In the genomic region with DNA sequence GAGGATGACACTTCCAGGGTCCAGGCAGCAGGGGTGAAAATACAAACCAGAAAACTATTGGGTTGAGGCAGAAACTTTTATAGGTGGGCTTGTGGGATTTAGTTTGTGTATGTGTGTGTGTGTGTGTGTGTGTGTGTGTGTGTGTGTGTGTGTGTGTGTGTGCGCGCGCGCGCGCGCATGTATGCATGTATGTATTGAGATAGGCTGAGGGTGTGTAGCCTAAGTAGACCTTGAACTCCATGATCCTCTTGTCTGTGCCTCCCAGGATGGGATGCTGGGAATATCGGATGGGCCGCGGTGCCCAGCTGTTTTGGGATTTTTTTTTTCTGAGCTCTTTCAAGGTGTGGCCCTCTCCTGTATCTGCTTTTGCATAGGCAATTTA, we compare ENCODE assay signal across 8 mouse cellular contexts. TPM values are rescaled to one million over a fixed set of nuclear protein-coding genes. Genes with fewer than 3 reads are reported as not detected.
DNase-seq lines count a peak whose midpoint lies in the region; ATAC-seq and TF ChIP-seq lines count a peak whose summit lies in the region.

No protein-coding gene starts in this region.

- H3K4me1 ChIP-seq in liver, embryonic 11.5 days (replicated peaks; ENCODE audit: control insufficient read depth, insufficient read depth, low read length), result peaks cover 14% of the 10 kb centered on the region; the same call in 1 of the 2 replicates
- H3K4me1 ChIP-seq in embryonic facial prominence, embryonic 10.5 days, result peaks cover 12% of the 10 kb centered on the region
- peaks cover 9% of the 10 kb centered on the region for H3K4me1 ChIP-seq in hindbrain, postnatal 0 days (ENCODE audit: insufficient read depth, low read length)

- ATAC-seq in liver, embryonic 11.5 days (replicated peaks; ENCODE audit: low FRiP score), result peak; percentile 8; the same call in 1 of the 2 replicates
- ATAC-seq in hindbrain, postnatal 0 days, result no peak

- H3K27ac ChIP-seq in liver, embryonic 11.5 days (ENCODE audit: low read depth, low read length), result no peak overlapping the region
- H3K27ac ChIP-seq in embryonic facial prominence, embryonic 10.5 days (replicated peaks), result peak overlapping the region; percentile 86
- H3K27ac ChIP-seq in hindbrain, postnatal 0 days, result no peak overlapping the region

- no peak for DNase-seq in liver, embryonic 11.5 days (ENCODE audit: low spot score)
- DNase-seq in liver, result no peak
- DNase-seq in embryonic facial prominence, embryonic 10.5 days (ENCODE audit: low spot score), result no peak
- DNase-seq in hindbrain, postnatal 0 days (ENCODE audit: low spot score), result no peak
- DNase-seq in cerebellum, adult 9-11 months, result no peak
- no peak for DNase-seq in right cerebral cortex, postnatal 4 days
- DNase-seq in B cell, adult 2 months, result no peak

- H3K9me3 ChIP-seq in liver, embryonic 11.5 days (ENCODE audit: control insufficient read depth, low read length), result no peaks in the 10 kb centered on the region
- no peaks in the 10 kb centered on the region for H3K9me3 ChIP-seq in embryonic facial prominence, embryonic 10.5 days
- no peaks in the 10 kb centered on the region for H3K9me3 ChIP-seq in hindbrain, postnatal 0 days (ENCODE audit: low read length)

- peak overlapping the region; percentile 78 for H3K9ac ChIP-seq in liver, embryonic 11.5 days (ENCODE audit: low read depth, low read length)
- no peak overlapping the region for H3K9ac ChIP-seq in hindbrain, postnatal 0 days (replicated peaks; ENCODE audit: low read length)

- H3K4me2 ChIP-seq in liver, embryonic 11.5 days, result peak overlapping the region; percentile 88
- H3K4me2 ChIP-seq in hindbrain, postnatal 0 days (ENCODE audit: low read depth, low read length), result peak overlapping the region; percentile 84
- peak overlapping the region; percentile 69 for H3K4me2 ChIP-seq in myocyte (ENCODE audit: low read depth)

- no peak for TF ChIP-seq POLR2A in myocyte (IDR thresholded peaks at IDR 0.05; ENCODE audit: insufficient read length, low read depth)

- TF ChIP-seq CTCF in hindbrain, postnatal 0 days (IDR thresholded peaks at IDR 0.05; ENCODE audit: low read depth), result no peak

- H3K4me3 ChIP-seq in liver, embryonic 11.5 days (ENCODE audit: low read depth, low read length), result peak overlapping the region; percentile 76
- H3K4me3 ChIP-seq in embryonic facial prominence, embryonic 10.5 days, result peak overlapping the region; percentile 90
- H3K4me3 ChIP-seq in hindbrain, postnatal 0 days (ENCODE audit: low read length), result peak overlapping the region; percentile 84; the same call in 1 of the 2 replicates
- H3K4me3 ChIP-seq in myocyte, result peak overlapping the region; percentile 80

- H3ac ChIP-seq in myocyte (ENCODE audit: control insufficient read depth, insufficient read length), result peak overlapping the region; percentile 62

- H3K27me3 ChIP-seq in liver, embryonic 11.5 days (replicated peaks; ENCODE audit: control insufficient read depth, insufficient read depth, low read length), result peaks cover 14% of the 10 kb centered on the region
- peaks cover 35% of the 10 kb centered on the region for H3K27me3 ChIP-seq in embryonic facial prominence, embryonic 10.5 days (replicated peaks; ENCODE audit: low read depth, poor library complexity, severe bottlenecking)
- no peaks in the 10 kb centered on the region for H3K27me3 ChIP-seq in hindbrain, postnatal 0 days (ENCODE audit: insufficient read depth, low read length)
- no peaks in the 10 kb centered on the region for H3K27me3 ChIP-seq in myocyte (ENCODE audit: control insufficient read depth, insufficient read depth, insufficient read length)

- H3K36me3 ChIP-seq in liver, embryonic 11.5 days (ENCODE audit: control insufficient read depth, insufficient read depth, low read length), result peaks cover 22% of the 10 kb centered on the region; the same call in 1 of the 2 replicates
- peaks cover 35% of the 10 kb centered on the region for H3K36me3 ChIP-seq in embryonic facial prominence, embryonic 10.5 days (replicated peaks)
- H3K36me3 ChIP-seq in hindbrain, postnatal 0 days (ENCODE audit: insufficient read depth, low read length), result peaks cover 16% of the 10 kb centered on the region
- no peaks in the 10 kb centered on the region for H3K36me3 ChIP-seq in myocyte (ENCODE audit: control insufficient read depth, insufficient read depth)

- WGBS in liver, embryonic 11.5 days, result 51% methylated on average over 10 of the region's 10 CpGs
- 50% methylated on average over 10 of the region's 10 CpGs for WGBS in embryonic facial prominence, embryonic 10.5 days
- 65% methylated on average over 10 of the region's 10 CpGs for WGBS in hindbrain, postnatal 0 days

- H3K79me2 ChIP-seq in myocyte (ENCODE audit: control insufficient read depth, insufficient read depth), result peaks cover 11% of the 10 kb centered on the region

TF ChIP-seq in myocyte, 11 proteins besides CTCF, POLR2A, EP300 and RAD21:
- no peak for TF ChIP-seq SRF (IDR thresholded peaks at IDR 0.05; ENCODE audit: control insufficient read depth, insufficient read length, low read depth)

RNA-seq across cellular contexts. Expression of a gene that starts 0.4 kb away (rescaled TPM):
- polyA plus RNA-seq in liver, embryonic 11.5 days (2014; fragmentation: Nextera tagmentation; extraction: Ambion mirVana), result 43.4 and 44.9 TPM in 2 replicates
- polyA plus RNA-seq in embryonic facial prominence, embryonic 10.5 days (2016; fragmentation: Nextera tagmentation; extraction: Ambion mirVana), result 41.2 and 45.6 TPM in 2 replicates
- 23.5 and 34.2 TPM in 2 replicates for total RNA-seq in hindbrain, postnatal 0 days (2014; rRNA removed)
- 26.0 and 27.2 TPM in 2 replicates for polyA plus RNA-seq in hindbrain, postnatal 0 days (2015; fragmentation: Nextera tagmentation; extraction: Ambion mirVana)
- 33.7 TPM for polyA plus RNA-seq in myocyte (2012; fragmentation: generic; extraction: Trizol)

RNA-seq across cellular contexts. Expression of a gene that starts 1.8 kb away (rescaled TPM):
- 1.8 and 4.5 TPM in 2 replicates for polyA plus RNA-seq in liver, embryonic 11.5 days (2014; fragmentation: Nextera tagmentation; extraction: Ambion mirVana)
- 0.32 and 0.91 TPM in 2 replicates for polyA plus RNA-seq in embryonic facial prominence, embryonic 10.5 days (2016; fragmentation: Nextera tagmentation; extraction: Ambion mirVana)
- total RNA-seq in hindbrain, postnatal 0 days (2014; rRNA removed), result 0.42 and 4.5 TPM in 2 replicates
- polyA plus RNA-seq in hindbrain, postnatal 0 days (2015; fragmentation: Nextera tagmentation; extraction: Ambion mirVana), result 2.4 and 3.4 TPM in 2 replicates
- 99.6 TPM for polyA plus RNA-seq in myocyte (2012; fragmentation: generic; extraction: Trizol)

RNA-seq across cellular contexts. Expression of a gene that starts 16.7 kb away (rescaled TPM):
- polyA plus RNA-seq in liver, embryonic 11.5 days (2014; fragmentation: Nextera tagmentation; extraction: Ambion mirVana), result 0.13 and 0.15 TPM in 2 replicates
- polyA plus RNA-seq in embryonic facial prominence, embryonic 10.5 days (2016; fragmentation: Nextera tagmentation; extraction: Ambion mirVana), result 0.26 and 0.35 TPM in 2 replicates
- total RNA-seq in hindbrain, postnatal 0 days (2014; rRNA removed), result not detected in 2 replicates
- 0.13 TPM in 1 of 2 replicates, not detected in the other for polyA plus RNA-seq in hindbrain, postnatal 0 days (2015; fragmentation: Nextera tagmentation; extraction: Ambion mirVana)
- polyA plus RNA-seq in myocyte (2012; fragmentation: generic; extraction: Trizol), result 0.04 TPM

RNA-seq across cellular contexts. Expression of a gene that starts 18.2 kb away (rescaled TPM):
- polyA plus RNA-seq in liver, embryonic 11.5 days (2014; fragmentation: Nextera tagmentation; extraction: Ambion mirVana), result 14.4 and 14.8 TPM in 2 replicates
- polyA plus RNA-seq in embryonic facial prominence, embryonic 10.5 days (2016; fragmentation: Nextera tagmentation; extraction: Ambion mirVana), result 13.7 and 14.7 TPM in 2 replicates
- total RNA-seq in hindbrain, postnatal 0 days (2014; rRNA removed), result 8.9 and 11.4 TPM in 2 replicates
- 9.7 TPM in 2 replicates for polyA plus RNA-seq in hindbrain, postnatal 0 days (2015; fragmentation: Nextera tagmentation; extraction: Ambion mirVana)
- polyA plus RNA-seq in myocyte (2012; fragmentation: generic; extraction: Trizol), result 9.1 TPM

RNA-seq across cellular contexts. Expression of a gene that starts 37.6 kb away (rescaled TPM):
- 27.5 and 29.7 TPM in 2 replicates for polyA plus RNA-seq in liver, embryonic 11.5 days (2014; fragmentation: Nextera tagmentation; extraction: Ambion mirVana)
- polyA plus RNA-seq in embryonic facial prominence, embryonic 10.5 days (2016; fragmentation: Nextera tagmentation; extraction: Ambion mirVana), result 11.3 and 11.5 TPM in 2 replicates
- 4.9 and 6.1 TPM in 2 replicates for total RNA-seq in hindbrain, postnatal 0 days (2014; rRNA removed)
- 2.5 and 3.2 TPM in 2 replicates for polyA plus RNA-seq in hindbrain, postnatal 0 days (2015; fragmentation: Nextera tagmentation; extraction: Ambion mirVana)
- 1.8 TPM for polyA plus RNA-seq in myocyte (2012; fragmentation: generic; extraction: Trizol)

Comparison
In these comparisons a context has a peak if more than half of its experiments do, and no peak if none do; other contexts are left out.
1. RNA of a gene that starts 1.8 kb away (polyA plus RNA-seq): 99.6 TPM in myocyte (single experiment); 1.8 to 4.5 TPM in liver, embryonic 11.5 days, 2.4 to 3.4 TPM in hindbrain, postnatal 0 days and 0.32 to 0.91 TPM in embryonic facial prominence, embryonic 10.5 days; every median in the first group is over 10 times any median in the second.
2. Peak in every context shown above with its lines, with median percentiles within 50 percentile points of each other: H3K4me2 ChIP-seq and H3K4me3 ChIP-seq.